8 mouse cellular contexts compared by ENCODE assay signal in the genomic region with DNA sequence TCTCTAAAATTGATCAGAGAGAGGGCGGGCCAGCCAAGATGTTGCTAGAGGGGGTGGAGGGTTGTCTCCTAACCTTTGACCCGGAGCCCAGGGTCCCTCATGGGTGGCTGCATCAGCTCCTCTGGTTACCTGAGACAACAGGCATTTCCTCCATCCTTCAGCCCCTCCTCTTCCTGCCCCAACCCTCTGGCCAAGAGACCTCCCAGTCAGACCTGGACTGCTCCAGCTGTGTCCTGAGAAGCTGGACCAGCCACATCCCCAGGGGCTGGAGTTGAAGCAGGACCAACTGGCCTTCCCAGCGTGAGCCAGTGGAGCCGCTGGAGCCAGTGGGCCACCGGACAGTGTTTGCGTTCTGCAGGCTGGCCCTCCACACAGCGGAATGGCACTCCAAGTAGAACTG. TPM values are rescaled to one million over a fixed set of nuclear protein-coding genes. Genes with fewer than 3 reads are reported as not detected.
DNase-seq lines count a peak whose midpoint lies in the region; ATAC-seq and TF ChIP-seq lines count a peak whose summit lies in the region.

Gene Myo1c, plus strand, starts transcription at position 194 of the 400 bp plus-strand sequence.

- intact Hi-C loops in left cerebral cortex, postnatal 10 days (cut with DNase I): no loop called here

- peak within 1 kb of the TSS; percentile 57 for H3K4me3 ChIP-seq in hindbrain, embryonic 12.5 days
- peak within 1 kb of the TSS; percentile 47 for H3K4me3 ChIP-seq in midbrain, postnatal 0 days (ENCODE audit: low read depth, low read length)

- H3K4me1 ChIP-seq in hindbrain, embryonic 12.5 days: peaks cover 27% of the 10 kb centered on the region
- peaks cover 16% of the 10 kb centered on the region for H3K4me1 ChIP-seq in midbrain, postnatal 0 days (ENCODE audit: insufficient read depth, low read length)

- H3K4me2 ChIP-seq in hindbrain, embryonic 12.5 days (replicated peaks): peak within 1 kb of the TSS; percentile 91
- H3K4me2 ChIP-seq in midbrain, postnatal 0 days (ENCODE audit: low read depth, low read length, poor library complexity, severe bottlenecking): peak within 1 kb of the TSS; percentile 67

- DNase-seq in cerebellum, adult 11 months: peak; percentile 28
- no peak for DNase-seq in cerebellum, postnatal 4 days (ENCODE audit: low spot score in 2 of 2)
- DNase-seq in adrenal gland, adult (ENCODE audit: inconsistent age in 2 of 2, low spot score in 1 of 2): peak; percentile 63 to 77
- peak; percentile 76 for DNase-seq in gastrocnemius, adult 18-20 months (ENCODE audit: low spot score)
- peak in 1 of 2 experiments; percentile 52 for DNase-seq in left cerebral cortex, postnatal 10 days (ENCODE audit: extremely low spot score in 1 of 2, low spot score in 2 of 2)
- no peak for DNase-seq in midbrain, postnatal 0 days (ENCODE audit: low spot score)
- DNase-seq in ovary, postnatal 10 days (ENCODE audit: low spot score): no peak

- peak within 1 kb of the TSS; percentile 75 for H3K9ac ChIP-seq in hindbrain, embryonic 12.5 days
- peak within 1 kb of the TSS; percentile 62 for H3K9ac ChIP-seq in midbrain, postnatal 0 days (replicated peaks; ENCODE audit: low read length, poor library complexity, severe bottlenecking)

- ATAC-seq in hindbrain, embryonic 12.5 days (ENCODE audit: low FRiP score): no peak
- no peak for ATAC-seq in midbrain, postnatal 0 days (ENCODE audit: low FRiP score)

- no peaks in the 10 kb centered on the region for H3K9me3 ChIP-seq in hindbrain, embryonic 12.5 days (replicated peaks)
- no peaks in the 10 kb centered on the region for H3K9me3 ChIP-seq in midbrain, postnatal 0 days (ENCODE audit: low read length)

- WGBS in hindbrain, embryonic 12.5 days: 66% methylated on average over 7 of the region's 7 CpGs
- WGBS in midbrain, postnatal 0 days: 76% methylated on average over 7 of the region's 7 CpGs

- H3K27ac ChIP-seq in hindbrain, embryonic 12.5 days: peak within 1 kb of the TSS; percentile 60
- peak within 1 kb of the TSS; percentile 51; the same call in 1 of the 2 replicates for H3K27ac ChIP-seq in midbrain, postnatal 0 days (ENCODE audit: low read depth, low read length)

- TF ChIP-seq CTCF in midbrain, postnatal 0 days (IDR thresholded peaks at IDR 0.05): no peak

- H3K36me3 ChIP-seq in hindbrain, embryonic 12.5 days: peaks cover 3% of the 10 kb centered on the region; the same call in 1 of the 2 replicates
- H3K36me3 ChIP-seq in midbrain, postnatal 0 days (ENCODE audit: insufficient read depth, low read length): no peaks in the 10 kb centered on the region; the same call in 1 of the 2 replicates

- H3K27me3 ChIP-seq in hindbrain, embryonic 12.5 days: peaks cover 26% of the 10 kb centered on the region
- peaks cover 22% of the 10 kb centered on the region for H3K27me3 ChIP-seq in midbrain, postnatal 0 days (ENCODE audit: insufficient read depth, low read length)

RNA-seq across cellular contexts. Expression of gene Myo1c, which starts in this region (rescaled TPM):
- 10 to 100 TPM; 32.6 to 40.7 TPM for total RNA-seq in gastrocnemius, adult 18-20 months (2021)
- 18.7 and 19.3 TPM in 2 replicates for polyA plus RNA-seq in hindbrain, embryonic 12.5 days (2016; fragmentation: Nextera tagmentation; extraction: Ambion mirVana)
- 10 to 100 TPM; 27.3 to 30.8 TPM for total RNA-seq in left cerebral cortex, postnatal 10 days (2021)
- total RNA-seq in midbrain, postnatal 0 days (2014; rRNA removed): 19.3 and 22.8 TPM in 2 replicates
- 7.7 and 7.8 TPM in 2 replicates for polyA plus RNA-seq in midbrain, postnatal 0 days (2015; fragmentation: Nextera tagmentation; extraction: Ambion mirVana)

Comparison
In these comparisons a context has a peak if more than half of its experiments do, and no peak if none do; other contexts are left out.
1. DNase-seq: peak in cerebellum, adult 11 months (single experiment), adrenal gland, adult (2 of 2) and gastrocnemius, adult 18-20 months (single experiment); none in cerebellum, postnatal 4 days (0 of 2), midbrain, postnatal 0 days (single experiment) and ovary, postnatal 10 days (single experiment).